8 mouse cellular contexts compared by ENCODE assay signal in genomic region chr10:60028979-60029378, GRCm38 (mm10). TPM values are rescaled to one million over a fixed set of nuclear protein-coding genes. Genes with fewer than 3 reads are reported as not detected.
DNase-seq lines count a peak whose midpoint lies in the region; ATAC-seq lines count a peak whose summit lies in the region.

No protein-coding gene starts in this region.

- DNase-seq in adrenal gland, postnatal 10 days: peak; percentile 72
- DNase-seq in adrenal gland, postnatal 25 days: no peak
- DNase-seq in urinary bladder, postnatal 14 days (ENCODE audit: low spot score): peak; percentile 24
- DNase-seq in urinary bladder, adult 2 months (ENCODE audit: low spot score): no peak
- peak; percentile 72 to 84 for DNase-seq in kidney, postnatal 4 days
- no peak for DNase-seq in c-Kit-positive CD71-positive TER-119-positive erythroid progenitor cells, embryonic 14.5 days (ENCODE audit: low spot score)
- DNase-seq in thymus, postnatal 10 days (ENCODE audit: low spot score in 2 of 2): no peak

- ATAC-seq in erythroblast, adult 5-6 weeks (replicated peaks; ENCODE audit: low FRiP score, poor library complexity, severe bottlenecking): no peak

RNA-seq across cellular contexts. Expression of gene Anapc16, which starts 26.0 kb away (rescaled TPM):
- 10 to 100 TPM; 60.3 to 68.4 TPM for total RNA-seq in adrenal gland, postnatal 10 days (2021)
- total RNA-seq in adrenal gland, postnatal 25 days (2021): 64.1 and 67.8 TPM in 2 replicates
- 91.8 and 93.0 TPM in 2 replicates for polyA plus RNA-seq in urinary bladder, adult 2 months (2012; rRNA removed)
- 16.3 and 21.3 TPM in 2 replicates for total RNA-seq in erythroblast, adult 5-6 weeks (2015; ENCODE audit: low replicate concordance)
- 23.4 and 27.5 TPM in 2 replicates for total RNA-seq in erythroblast, adult 5-6 weeks (2017; ENCODE audit: low replicate concordance)

RNA-seq across cellular contexts. Expression of gene Ascc1, which starts 26.4 kb away (rescaled TPM):
- total RNA-seq in adrenal gland, postnatal 10 days (2021): 10 to 100 TPM; 26.6 to 30.7 TPM
- 28.8 and 33.8 TPM in 2 replicates for total RNA-seq in adrenal gland, postnatal 25 days (2021)
- 36.2 and 39.2 TPM in 2 replicates for polyA plus RNA-seq in urinary bladder, adult 2 months (2012; rRNA removed)
- 11.3 and 13.1 TPM in 2 replicates for total RNA-seq in erythroblast, adult 5-6 weeks (2015; ENCODE audit: low replicate concordance)
- 9.6 and 10.0 TPM in 2 replicates for total RNA-seq in erythroblast, adult 5-6 weeks (2017; ENCODE audit: low replicate concordance)

Comparison
In these comparisons a context has a peak if more than half of its experiments do, and no peak if none do; other contexts are left out.
1. DNase-seq: peak in adrenal gland, postnatal 10 days (single experiment), urinary bladder, postnatal 14 days (single experiment) and kidney, postnatal 4 days (2 of 2); none in adrenal gland, postnatal 25 days (single experiment), urinary bladder, adult 2 months (single experiment), c-Kit-positive CD71-positive TER-119-positive erythroid progenitor cells, embryonic 14.5 days (single experiment) and thymus, postnatal 10 days (0 of 2).